Mouse (Mus musculus) hindlimb bud, embryonic 11.5 days (tissue): Measurements from ENCODE around the gene Slc12a9.
"Not testable (repeated sequence)": the region's sequence is repeated elsewhere in the genome, so short reads cannot be mapped to it uniquely, and the experiment has no call there.

ENCODE experiments used
- DNase-seq: peaks from one replicate; pipeline ENCODE4 v3.0.0-alpha.2; 2012; ENCODE audit warnings: low read depth, low spot score; ENCODE audit errors: extremely low spot score

Slc12a9 gene

DNA sequence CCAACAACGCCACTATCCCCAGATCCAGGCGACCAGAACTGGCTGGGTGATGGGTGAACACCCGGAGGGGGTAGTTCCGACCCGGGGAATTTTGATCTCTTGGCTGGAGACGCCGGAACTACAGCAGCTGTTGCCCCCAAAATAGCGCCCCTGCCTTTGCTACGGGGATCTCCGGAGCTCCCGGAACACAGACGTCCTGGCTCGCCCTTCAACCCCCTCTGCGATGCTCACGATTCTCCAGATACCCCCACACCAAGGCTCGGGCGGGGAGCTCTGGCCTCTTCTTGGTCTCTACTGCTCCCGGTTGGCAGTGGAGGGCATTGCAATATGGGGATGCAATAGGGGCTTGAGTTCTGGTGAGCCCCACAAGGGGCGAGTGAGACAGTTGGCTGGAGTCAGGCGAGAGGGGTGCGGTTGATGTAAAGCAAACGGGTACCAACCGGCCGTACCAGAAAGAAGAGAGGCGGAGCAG is 44.4 kb downstream of the Slc12a9 start:
- DNase-seq = no peak

DNA sequence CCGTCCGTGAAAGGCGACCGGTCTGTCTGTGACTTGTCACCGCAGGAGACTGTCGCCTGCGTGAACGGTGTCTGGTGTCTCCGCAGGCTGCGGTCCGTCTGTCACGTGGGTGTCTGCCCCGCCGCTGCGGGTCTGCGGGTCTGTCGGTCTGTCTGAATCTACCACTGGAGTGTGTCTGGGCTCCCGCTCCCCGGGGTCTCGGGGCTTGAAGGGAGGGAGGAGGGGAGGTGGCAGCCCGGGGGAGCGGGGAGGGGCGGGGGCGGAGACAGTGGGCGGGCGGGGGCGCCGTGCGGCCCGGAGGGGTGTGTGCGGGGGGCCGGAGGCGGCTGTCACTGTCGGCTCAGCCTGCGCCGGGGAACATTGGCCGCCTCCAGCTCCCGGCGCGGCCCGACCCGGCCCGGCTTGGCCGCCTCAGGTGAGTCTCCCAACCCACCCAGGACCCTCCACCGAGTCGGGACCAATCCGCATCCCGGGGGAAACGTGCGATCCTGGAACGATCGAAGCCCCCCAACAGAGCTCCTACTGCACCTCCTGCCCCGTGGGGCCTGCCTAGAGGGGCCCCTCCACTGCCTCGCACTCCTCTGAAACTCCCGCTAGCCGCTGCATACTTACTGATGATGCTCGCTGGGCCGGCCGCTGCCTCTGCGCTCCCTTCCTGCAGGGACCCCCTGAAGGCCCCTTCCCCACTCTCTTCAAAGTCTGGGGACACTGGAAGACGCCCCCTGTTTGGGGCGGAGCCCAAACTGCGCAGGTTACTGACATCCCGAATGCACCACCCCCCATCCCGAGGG is 45.2 kb downstream of the Slc12a9 start:
- no peak for DNase-seq

DNA sequence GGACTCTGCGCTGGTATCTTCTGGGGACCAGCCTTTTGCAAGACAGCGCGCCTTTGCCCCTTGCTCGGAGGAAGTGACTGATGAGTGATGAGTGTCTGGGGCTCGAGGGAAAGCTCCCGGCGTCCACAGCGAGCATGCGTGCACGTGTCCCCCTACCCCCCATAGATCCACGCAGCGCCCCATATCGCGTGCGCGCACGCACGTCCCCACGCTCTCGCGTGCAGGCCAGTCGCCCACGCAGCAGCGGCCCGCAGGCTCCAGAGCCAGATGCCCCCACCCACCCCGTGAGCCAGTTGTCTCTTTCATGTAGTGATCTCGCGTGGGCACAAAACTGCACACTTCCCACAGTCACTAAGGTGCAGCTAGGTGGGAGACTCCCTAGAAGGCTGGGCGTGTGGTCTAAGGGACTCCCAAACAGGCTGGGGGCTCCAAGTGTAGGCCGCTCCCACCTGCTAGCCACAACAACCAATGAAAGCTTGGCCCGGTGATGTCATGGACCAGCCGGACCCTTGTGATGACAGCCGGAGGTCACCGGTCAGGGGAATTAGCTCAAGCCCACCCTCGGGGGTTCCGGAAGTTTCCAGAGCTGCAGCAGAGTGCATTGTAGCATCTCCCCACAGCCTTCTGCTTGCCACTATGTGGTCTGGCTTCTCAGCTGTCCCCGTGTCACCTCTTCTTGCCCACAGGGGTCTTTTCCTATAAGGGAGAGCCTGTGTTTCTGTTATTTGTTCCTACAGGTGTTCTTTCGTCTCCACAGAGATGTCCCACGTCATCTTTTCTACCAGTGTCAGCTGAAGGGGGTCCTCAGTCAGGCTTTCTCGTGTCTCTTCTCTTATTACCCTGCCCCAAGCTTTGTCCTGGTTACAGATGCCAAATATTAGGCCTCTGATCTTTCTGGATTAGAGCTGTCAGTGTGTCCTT is 46.1 kb downstream of the Slc12a9 start, which contains the start of gene Ache:
Gene Ache, plus strand, starts transcription at position 488 of the 921 bp plus-strand sequence.
- DNase-seq = no peak

DNA sequence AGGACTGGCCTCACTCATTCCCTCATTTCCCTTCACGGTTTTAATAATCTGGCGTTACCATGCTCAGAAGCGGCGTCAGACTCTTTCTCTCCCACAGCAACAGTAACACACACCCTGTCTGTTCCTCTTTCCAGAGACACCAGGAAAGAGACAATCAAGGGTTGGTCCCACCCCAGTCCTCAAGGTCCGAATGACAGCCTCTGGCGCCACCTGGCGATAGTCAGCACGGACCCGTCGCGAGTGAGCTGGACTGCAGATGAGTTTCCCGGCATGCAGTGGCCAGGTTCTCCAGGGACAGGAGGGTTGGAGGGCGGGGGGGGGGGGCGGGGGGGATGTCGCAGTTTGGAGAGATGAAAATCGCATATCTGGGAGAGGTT is 46.8 kb downstream of the Slc12a9 start:
- no peak for DNase-seq

DNA sequence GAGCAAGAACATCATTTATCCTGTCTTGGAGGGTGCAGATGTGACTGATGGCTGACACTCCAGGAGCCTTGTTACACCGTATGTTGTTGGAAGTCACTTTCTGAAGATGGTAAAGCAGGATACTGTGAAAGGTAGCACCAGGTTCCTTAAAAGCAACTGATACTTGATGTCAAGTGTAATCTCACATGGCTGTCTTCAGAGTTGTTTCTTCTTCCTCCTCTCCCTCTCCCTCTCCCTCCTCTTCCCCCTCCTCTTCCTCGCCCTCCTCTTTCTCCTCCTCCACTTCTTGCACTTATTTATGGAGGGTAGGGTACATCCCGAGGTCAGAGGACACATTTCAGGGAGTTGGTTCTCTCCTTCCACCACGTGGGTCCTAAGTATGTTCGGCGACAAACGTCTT is 47.4 kb downstream of the Slc12a9 start:
- DNase-seq = no peak

DNA sequence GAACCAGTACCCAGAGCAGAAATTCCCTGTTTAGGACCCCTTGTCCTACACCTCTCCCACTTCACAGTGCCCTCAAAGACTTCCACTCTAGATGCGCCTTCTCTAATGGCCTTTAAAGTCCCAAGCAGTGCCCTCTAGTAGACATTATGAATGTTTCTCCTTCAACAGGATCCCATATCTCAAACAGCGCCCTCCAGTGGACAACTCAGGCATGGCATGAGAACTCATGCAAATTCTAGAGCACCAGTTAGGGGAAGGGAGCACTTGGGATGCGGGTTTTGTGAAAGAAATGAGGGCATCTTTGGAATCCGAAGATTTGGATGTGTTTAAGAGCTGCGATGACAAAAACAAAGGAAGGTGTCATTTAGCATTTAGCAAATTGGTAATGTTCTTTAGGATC is 48.4 kb downstream of the Slc12a9 start:
- no peak for DNase-seq

DNA sequence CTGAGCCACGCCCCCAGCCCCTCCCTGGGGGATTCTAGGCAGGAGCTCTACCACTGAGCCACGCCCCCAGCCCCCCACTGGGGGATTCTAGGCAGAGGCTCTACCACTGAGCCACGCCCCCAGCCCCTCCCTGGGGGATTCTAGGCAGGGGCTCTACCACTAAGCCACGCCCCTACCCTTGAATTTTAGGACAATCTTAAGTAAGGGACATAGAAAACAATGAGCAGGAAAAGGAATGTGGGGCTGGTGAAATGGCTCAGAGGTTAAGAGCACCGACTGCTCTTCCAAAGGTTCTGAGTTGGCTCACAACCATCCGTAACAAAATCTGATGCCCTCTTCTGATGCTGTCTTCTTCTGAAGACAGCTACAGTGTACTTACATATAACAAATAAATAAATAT is 49.0 kb downstream of the Slc12a9 start:
- DNase-seq = not testable (repeated sequence)

DNA sequence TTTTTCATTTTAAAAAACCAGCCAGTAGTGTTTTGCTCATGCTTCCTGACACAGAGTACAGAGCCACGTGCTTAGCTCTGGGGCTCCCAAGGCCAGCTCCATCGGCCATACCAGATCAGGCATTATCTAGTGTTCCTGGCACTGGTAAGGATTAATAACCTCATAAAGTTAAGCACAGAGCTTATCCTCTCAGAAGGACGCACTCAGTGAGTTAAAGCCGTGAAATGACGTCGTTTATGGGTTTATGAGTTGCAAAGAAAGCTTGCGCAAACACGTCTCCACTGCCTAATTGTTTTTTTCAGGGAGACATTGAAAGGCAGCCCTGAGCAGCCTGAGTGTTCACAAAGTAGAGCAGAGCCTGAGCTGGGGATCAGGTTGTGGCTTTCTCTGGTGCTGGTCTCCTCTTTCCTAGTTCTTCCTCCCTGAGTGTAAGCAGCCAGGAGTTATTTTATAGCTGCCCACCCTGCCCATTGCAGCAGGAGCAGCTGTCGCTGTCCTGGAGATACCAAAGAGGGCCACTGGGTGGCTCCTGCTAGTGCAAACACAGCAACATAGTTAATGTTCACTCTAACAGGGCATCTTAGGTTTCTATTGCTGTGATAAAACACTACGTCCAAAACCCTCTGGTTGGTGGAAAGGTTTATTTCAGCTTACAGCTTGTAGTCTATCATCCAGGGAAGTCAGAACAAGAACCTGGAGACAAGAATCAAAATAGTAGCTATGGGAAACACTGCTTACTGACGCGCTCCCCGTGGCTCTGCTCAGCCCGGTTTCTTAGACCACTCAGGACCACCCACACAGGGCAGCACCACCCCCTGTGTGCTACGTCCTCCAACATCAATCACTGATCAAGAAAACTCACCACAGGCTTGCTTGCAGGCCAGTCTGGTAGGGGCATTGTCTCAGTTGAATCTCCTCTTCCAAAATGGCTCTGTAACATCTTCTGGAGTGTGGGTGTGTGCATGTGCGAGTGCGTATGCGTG is 55.7 kb downstream of the Slc12a9 start:
- DNase-seq = no peak

DNA sequence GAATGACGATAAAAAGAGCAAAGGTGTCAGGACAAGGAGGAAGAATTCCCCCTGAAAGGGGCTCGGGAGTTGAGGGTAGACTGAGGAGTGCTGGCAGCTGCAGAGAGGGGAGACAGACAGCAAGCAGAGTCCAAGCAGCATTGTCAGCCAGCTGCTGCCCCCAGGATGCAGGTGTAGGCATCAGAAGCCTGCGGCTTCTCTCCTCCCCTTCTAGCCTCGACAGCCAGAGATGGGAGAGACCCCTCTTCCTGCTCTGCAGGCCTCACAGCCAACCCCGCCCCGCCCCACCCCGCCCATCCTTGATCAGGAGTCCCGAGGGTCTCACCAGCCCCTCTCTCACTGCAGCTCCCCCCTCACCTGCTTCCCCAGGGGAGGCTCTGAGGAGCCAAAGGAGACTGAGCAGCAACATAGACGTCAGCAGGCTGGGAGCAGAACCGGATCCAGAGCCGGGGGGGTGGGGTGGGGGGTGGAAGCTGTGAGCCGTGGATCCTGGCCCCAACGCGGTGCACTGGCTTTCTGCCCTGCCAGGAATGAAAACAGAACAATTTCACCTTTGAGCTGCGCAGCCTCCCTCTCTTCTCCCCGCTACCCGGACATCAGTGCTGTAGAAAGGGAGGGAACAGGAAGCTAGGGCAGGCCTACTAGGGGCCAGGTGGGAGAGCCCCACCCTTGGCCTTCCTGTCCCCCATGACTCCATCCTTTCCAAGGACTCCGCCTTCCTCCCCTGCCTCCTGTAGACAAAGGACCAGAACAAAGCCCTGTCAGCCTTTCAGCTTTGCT is 65.1 kb downstream of the Slc12a9 start:
- DNase-seq = no peak

DNA sequence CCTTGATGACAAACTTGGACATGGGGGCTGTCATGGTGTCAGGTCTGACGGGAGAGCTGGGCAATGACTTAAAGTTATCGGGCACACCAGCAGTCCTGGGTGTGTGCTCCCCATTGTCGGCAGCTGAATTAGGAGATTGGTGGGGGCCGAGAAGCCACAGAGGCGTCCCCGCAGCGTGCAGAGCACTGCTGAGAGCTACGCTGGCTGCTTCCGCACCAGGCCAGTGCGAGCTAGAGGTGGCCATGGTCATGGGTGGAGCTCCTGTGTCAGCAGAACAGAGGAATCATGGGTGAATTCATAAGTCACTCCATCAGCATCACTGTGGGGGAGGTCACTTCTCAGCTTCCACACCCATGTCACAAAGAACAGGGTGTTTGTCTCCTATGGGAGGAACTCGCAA is 68.6 kb downstream of the Slc12a9 start:
- no peak for DNase-seq
